Mouse (Mus musculus) macrophage (primary cell): ENCODE data around the gene Cpt1c. TPM values are rescaled to one million over a fixed set of nuclear protein-coding genes. Genes with fewer than 3 reads are reported as not detected.
A peak's percentile ranks its signal among the peaks of the same experiment; 100 is the strongest.
"Not testable (repeated sequence)": the region's sequence is repeated elsewhere in the genome, so short reads cannot be mapped to it uniquely, and the experiment has no call there.

ENCODE experiments used
- H3K27ac ChIP-seq: fragments of 350-480 bp; formaldehyde crosslinking; 2 replicates; pipeline ENCODE4 v1.9.0; 2021
- H3K36me3 ChIP-seq: fragments of 350-480 bp; formaldehyde crosslinking; 2 replicates; pipeline ENCODE4 v1.9.0; 2021; ENCODE audit errors: inconsistent target
- H3K4me3 ChIP-seq: fragments of 350-480 bp; formaldehyde crosslinking; 2 replicates; pipeline ENCODE4 v1.9.0; 2021; ENCODE audit errors: inconsistent target
- H3K79me2 ChIP-seq: fragments of 350-480 bp; formaldehyde crosslinking; 2 replicates; pipeline ENCODE4 v1.9.0; 2021; ENCODE audit errors: inconsistent target
- WGBS: methylation state at CpG from one replicate; pipeline ENCODE4 v1.1.7; 2026; ENCODE audit warnings: inconsistent platforms; ENCODE audit not compliant: missing documents; 5-methylcytosine and 5-hydroxymethylcytosine counted together
- polyA plus RNA-seq: library from polyadenylated mRNA; stranded (reverse); fragments of 250-400 nt; gene quantifications from 3 replicates; pipeline ENCODE4 v1.2.4, GENCODE M21; 2018; ENCODE audit warnings: inconsistent platforms
- total RNA-seq, 78 experiments: library from RNA; depleted of rRNA; stranded (reverse); fragments of 250-400 nt; gene quantifications; 1 replicate in 9 of 78; 2 replicates in 24 of 78; 3 replicates in 43 of 78; 4 replicates in 2 of 78; pipeline ENCODE4 v1.2.4; 2018; ENCODE audit warnings: inconsistent platforms in 56 of 78

Cpt1c gene
- total RNA-seq (2018; cell fraction: chromatin; rRNA removed): 1 to 10 TPM in 4 of 26 experiments, under 1 TPM in 11, not detected in 11; 0.21 to 5.4 (median 0.39) TPM
- under 1 TPM in 11 of 26 experiments, not detected in 15; 0.04 to 0.22 (median 0.09) TPM for total RNA-seq (2018; cell fraction: cytosol; rRNA removed)
- 1 to 10 TPM in 1 of 26 experiments, under 1 TPM in 9, not detected in 16; 0.12 to 3.0 (median 0.30) TPM for total RNA-seq (2018; cell fraction: nucleus; rRNA removed)
- polyA plus RNA-seq: not detected in 3 replicates

- 14% methylated on average over 22 of the region's 22 CpGs for WGBS
- no peaks in the 10 kb centered on the region for H3K79me2 ChIP-seq
- H3K36me3 ChIP-seq: peaks cover 29% of the 10 kb centered on the region
- no peak within 1 kb of the TSS for H3K4me3 ChIP-seq
- no peak within 1 kb of the TSS for H3K27ac ChIP-seq
Observed at GRCm38 (mm10) chr7:44974383-44975116, at the start of gene Cpt1c. Gene Cpt1c, minus strand, starts transcription at chr7:44974851.

GRCm38 (mm10) chr7:45023711-45024110 lies 49.1 kb upstream of the Cpt1c start:
- 64% methylated on average over 5 of the region's 5 CpGs for WGBS
- not testable (repeated sequence) for H3K27ac ChIP-seq, H3K4me3 ChIP-seq, H3K79me2 ChIP-seq
- H3K36me3 ChIP-seq: peaks cover 25% of the 10 kb centered on the region; the same call in 1 of the 2 replicates

- peaks cover 5% of the 10 kb centered on the region for H3K79me2 ChIP-seq
- WGBS: 92% methylated on average over 9 of the region's 9 CpGs
- H3K4me3 ChIP-seq: no peak overlapping the region
- H3K36me3 ChIP-seq: peaks cover 13% of the 10 kb centered on the region; the same call in 1 of the 2 replicates
- H3K27ac ChIP-seq: no peak overlapping the region
Observed at GRCm38 (mm10) chr7:45020225-45020624, 45.6 kb upstream of the Cpt1c start.

GRCm38 (mm10) chr7:45019031-45019571 lies 44.5 kb upstream of the Cpt1c start:
- H3K27ac ChIP-seq: 0 out of 2 replicates have a peak overlapping the region, but pooled peaks have one; percentile 51
- peaks cover 13% of the 10 kb centered on the region; the same call in 1 of the 2 replicates for H3K36me3 ChIP-seq
- peak overlapping the region; percentile 60; the same call in 1 of the 2 replicates for H3K4me3 ChIP-seq
- H3K79me2 ChIP-seq: peaks cover 16% of the 10 kb centered on the region
- WGBS: 44% methylated on average over 7 of the region's 8 CpGs

GRCm38 (mm10) chr7:45017242-45018061 lies 42.8 kb upstream of the Cpt1c start, which contains the start of gene Rras:
Gene Rras, plus strand, starts transcription at chr7:45017961.
- WGBS: 2% methylated on average over 35 of the region's 36 CpGs
- peaks cover 24% of the 10 kb centered on the region; the same call in 1 of the 2 replicates for H3K36me3 ChIP-seq
- peak within 1 kb of the TSS; percentile 60 for H3K4me3 ChIP-seq
- H3K27ac ChIP-seq: peak within 1 kb of the TSS; percentile 90
- H3K79me2 ChIP-seq: peaks cover 33% of the 10 kb centered on the region

- Histone ChIP-seq H3K4me3 (peak overlapping the region; percentile 57), H3K79me2 (peaks cover 40% of the 10 kb centered on the region), H3K36me3 (peaks cover 31% of the 10 kb centered on the region; the same call in 1 of the 2 replicates), H3K27ac (peak overlapping the region; percentile 90)
- WGBS: 0% methylated on average over 4 of the region's 4 CpGs
Observed at GRCm38 (mm10) chr7:45016761-45017160, 42.1 kb upstream of the Cpt1c start.

GRCm38 (mm10) chr7:45015957-45016612 lies 41.4 kb upstream of the Cpt1c start, which contains the start of gene Scaf1:
Gene Scaf1, minus strand, starts transcription at chr7:45016363.
- Histone ChIP-seq H3K79me2 (peaks cover 45% of the 10 kb centered on the region), H3K4me3 (peak within 1 kb of the TSS; percentile 91), H3K27ac (peak within 1 kb of the TSS; percentile 90), H3K36me3 (peaks cover 33% of the 10 kb centered on the region; the same call in 1 of the 2 replicates)
- under 1% methylated on average over 69 of the region's 69 CpGs for WGBS

GRCm38 (mm10) chr7:45015344-45015956 lies 40.8 kb upstream of the Cpt1c start:
- Histone ChIP-seq H3K36me3 (peaks cover 31% of the 10 kb centered on the region; the same call in 1 of the 2 replicates), H3K4me3 (peak overlapping the region; percentile 91), H3K79me2 (peaks cover 50% of the 10 kb centered on the region), H3K27ac (peak overlapping the region; percentile 65)
- 0% methylated on average over 19 of the region's 20 CpGs for WGBS

GRCm38 (mm10) chr7:45014096-45014451 lies 39.4 kb upstream of the Cpt1c start:
- Histone ChIP-seq H3K27ac (no peak overlapping the region), H3K4me3 (no peak overlapping the region), H3K36me3 (peaks cover 42% of the 10 kb centered on the region), H3K79me2 (peaks cover 63% of the 10 kb centered on the region)
- 87% methylated on average over 3 of the region's 3 CpGs for WGBS

- Histone ChIP-seq H3K4me3 (no peak overlapping the region), H3K27ac (no peak overlapping the region), H3K79me2 (peaks cover 69% of the 10 kb centered on the region), H3K36me3 (peaks cover 48% of the 10 kb centered on the region)
- WGBS: 95% methylated on average over 13 of the region's 16 CpGs
Observed at GRCm38 (mm10) chr7:45013366-45014095, 38.9 kb upstream of the Cpt1c start.

GRCm38 (mm10) chr7:45012824-45013223 lies 38.2 kb upstream of the Cpt1c start:
- WGBS: 92% methylated on average over 4 of the region's 4 CpGs
- no peak overlapping the region for H3K27ac ChIP-seq
- peaks cover 71% of the 10 kb centered on the region for H3K79me2 ChIP-seq
- H3K36me3 ChIP-seq: peaks cover 49% of the 10 kb centered on the region
- H3K4me3 ChIP-seq: no peak overlapping the region

GRCm38 (mm10) chr7:45012011-45012410 lies 37.4 kb upstream of the Cpt1c start:
- H3K27ac ChIP-seq: no peak overlapping the region
- H3K36me3 ChIP-seq: peaks cover 53% of the 10 kb centered on the region
- 98% methylated on average over 5 of the region's 6 CpGs for WGBS

GRCm38 (mm10) chr7:45008411-45008810 lies 33.8 kb upstream of the Cpt1c start:
- H3K79me2 ChIP-seq: peaks cover 62% of the 10 kb centered on the region
- peaks cover 85% of the 10 kb centered on the region for H3K36me3 ChIP-seq
- no peak overlapping the region for H3K27ac ChIP-seq
- 90% methylated on average over 16 of the region's 19 CpGs for WGBS
- no peak overlapping the region for H3K4me3 ChIP-seq

More at GRCm38 (mm10) chr7:45012011-45012410, 37.4 kb upstream of the Cpt1c start:
- H3K79me2 ChIP-seq: peaks cover 71% of the 10 kb centered on the region
- H3K4me3 ChIP-seq: no peak overlapping the region
